Mouse (Mus musculus): ENCODE data around the gene Psapl1. TPM values are rescaled to one million over a fixed set of nuclear protein-coding genes. Genes with fewer than 3 reads are reported as not detected.

Gene Psapl1
- polyA plus RNA-seq, 1 experiment from 2014 or later = 0.07 TPM

GRCm38 (mm10) chr5:36178215-36178614 is 25.6 kb upstream of the Psapl1 start:
- H3K27me3 ChIP-seq (replicated peaks; ENCODE audit: control insufficient read depth, insufficient read depth, low read length) = no peaks in the 10 kb centered on the region
- H3K27ac ChIP-seq (ENCODE audit: low read depth, low read length) = no peak overlapping the region
- H3K4me3 ChIP-seq (ENCODE audit: low read depth, low read length) = no peak overlapping the region
- H3K4me1 ChIP-seq (replicated peaks; ENCODE audit: control insufficient read depth, insufficient read depth, low read length) = no peaks in the 10 kb centered on the region
- H3K9ac ChIP-seq (ENCODE audit: low read depth, low read length) = no peak overlapping the region
- WGBS = 53% methylated on average over 7 of the region's 7 CpGs
- H3K4me2 ChIP-seq = no peak overlapping the region
- DNase-seq (ENCODE audit: low spot score) (no peak), ATAC-seq (replicated peaks; ENCODE audit: low FRiP score) (no peak)
- H3K36me3 ChIP-seq (ENCODE audit: control insufficient read depth, insufficient read depth, low read length) = no peaks in the 10 kb centered on the region
- H3K9me3 ChIP-seq (ENCODE audit: control insufficient read depth, low read length) = no peaks in the 10 kb centered on the region

GRCm38 (mm10) chr5:36178785-36179184 is 25.0 kb upstream of the Psapl1 start:
- Histone ChIP-seq H3K9me3 (ENCODE audit: control insufficient read depth, low read length) (no peaks in the 10 kb centered on the region), H3K36me3 (ENCODE audit: control insufficient read depth, insufficient read depth, low read length) (no peaks in the 10 kb centered on the region), H3K4me3 (ENCODE audit: low read depth, low read length) (no peak overlapping the region), H3K27ac (ENCODE audit: low read depth, low read length) (no peak overlapping the region), H3K9ac (ENCODE audit: low read depth, low read length) (no peak overlapping the region), H3K27me3 (replicated peaks; ENCODE audit: control insufficient read depth, insufficient read depth, low read length) (no peaks in the 10 kb centered on the region), H3K4me1 (replicated peaks; ENCODE audit: control insufficient read depth, insufficient read depth, low read length) (no peaks in the 10 kb centered on the region), H3K4me2 (no peak overlapping the region)
- 87% methylated on average over 3 of the region's 3 CpGs for WGBS
- DNase-seq (ENCODE audit: low spot score) (no peak), ATAC-seq (replicated peaks; ENCODE audit: low FRiP score) (no peak)

GRCm38 (mm10) chr5:36179708-36180107 is 24.1 kb upstream of the Psapl1 start:
- H3K4me3 ChIP-seq (ENCODE audit: low read depth, low read length) = no peak overlapping the region
- WGBS = 72% methylated on average over 5 of the region's 5 CpGs
- H3K4me2 ChIP-seq = no peak overlapping the region
- ATAC-seq (replicated peaks; ENCODE audit: low FRiP score) (no peak), DNase-seq (ENCODE audit: low spot score) (no peak)
- no peaks in the 10 kb centered on the region for H3K4me1 ChIP-seq (replicated peaks; ENCODE audit: control insufficient read depth, insufficient read depth, low read length)
- no peaks in the 10 kb centered on the region for H3K27me3 ChIP-seq (replicated peaks; ENCODE audit: control insufficient read depth, insufficient read depth, low read length)
- no peak overlapping the region for H3K9ac ChIP-seq (ENCODE audit: low read depth, low read length)
- H3K9me3 ChIP-seq (ENCODE audit: control insufficient read depth, low read length) = no peaks in the 10 kb centered on the region
- H3K27ac ChIP-seq (ENCODE audit: low read depth, low read length) = no peak overlapping the region
- H3K36me3 ChIP-seq (ENCODE audit: control insufficient read depth, insufficient read depth, low read length) = no peaks in the 10 kb centered on the region

- WGBS = 81% methylated on average over 7 of the region's 7 CpGs
- DNase-seq (ENCODE audit: low spot score) (no peak), ATAC-seq (replicated peaks; ENCODE audit: low FRiP score) (no peak)
- Histone ChIP-seq H3K9ac (ENCODE audit: low read depth, low read length) (no peak overlapping the region), H3K36me3 (ENCODE audit: control insufficient read depth, insufficient read depth, low read length) (no peaks in the 10 kb centered on the region), H3K4me1 (replicated peaks; ENCODE audit: control insufficient read depth, insufficient read depth, low read length) (no peaks in the 10 kb centered on the region), H3K27me3 (replicated peaks; ENCODE audit: control insufficient read depth, insufficient read depth, low read length) (no peaks in the 10 kb centered on the region), H3K4me2 (no peak overlapping the region), H3K9me3 (ENCODE audit: control insufficient read depth, low read length) (no peaks in the 10 kb centered on the region), H3K4me3 (ENCODE audit: low read depth, low read length) (no peak overlapping the region), H3K27ac (ENCODE audit: low read depth, low read length) (no peak overlapping the region)
These were observed 21.5 kb upstream of the Psapl1 start for GRCm38 (mm10) chr5:36182326-36182725.

- H3K9ac ChIP-seq (ENCODE audit: low read depth, low read length) = no peak overlapping the region
- H3K36me3 ChIP-seq (ENCODE audit: control insufficient read depth, insufficient read depth, low read length) = no peaks in the 10 kb centered on the region
- WGBS = 52% methylated on average over 8 of the region's 8 CpGs
- H3K27ac ChIP-seq (ENCODE audit: low read depth, low read length) = no peak overlapping the region
- no peak overlapping the region for H3K4me3 ChIP-seq (ENCODE audit: low read depth, low read length)
- ATAC-seq (replicated peaks; ENCODE audit: low FRiP score) = no peak
- H3K4me2 ChIP-seq = no peak overlapping the region
- H3K4me1 ChIP-seq (replicated peaks; ENCODE audit: control insufficient read depth, insufficient read depth, low read length) = no peaks in the 10 kb centered on the region
- no peaks in the 10 kb centered on the region for H3K27me3 ChIP-seq (replicated peaks; ENCODE audit: control insufficient read depth, insufficient read depth, low read length)
- no peaks in the 10 kb centered on the region for H3K9me3 ChIP-seq (ENCODE audit: control insufficient read depth, low read length)
- DNase-seq (ENCODE audit: low spot score) = no peak
These were observed 17.3 kb upstream of the Psapl1 start for GRCm38 (mm10) chr5:36186294-36187053.

GRCm38 (mm10) chr5:36188310-36188709 is 15.5 kb upstream of the Psapl1 start:
- Histone ChIP-seq H3K4me3 (ENCODE audit: low read depth, low read length) (no peak overlapping the region), H3K9ac (ENCODE audit: low read depth, low read length) (no peak overlapping the region), H3K36me3 (ENCODE audit: control insufficient read depth, insufficient read depth, low read length) (no peaks in the 10 kb centered on the region), H3K27ac (ENCODE audit: low read depth, low read length) (no peak overlapping the region), H3K4me1 (replicated peaks; ENCODE audit: control insufficient read depth, insufficient read depth, low read length) (no peaks in the 10 kb centered on the region), H3K4me2 (no peak overlapping the region), H3K27me3 (replicated peaks; ENCODE audit: control insufficient read depth, insufficient read depth, low read length) (no peaks in the 10 kb centered on the region), H3K9me3 (ENCODE audit: control insufficient read depth, low read length) (no peaks in the 10 kb centered on the region)
- WGBS = 82% methylated on average over 4 of the region's 4 CpGs
- DNase-seq (ENCODE audit: low spot score) (no peak), ATAC-seq (replicated peaks; ENCODE audit: low FRiP score) (no peak)

- Histone ChIP-seq H3K27ac (ENCODE audit: low read depth, low read length) (no peak overlapping the region), H3K4me3 (ENCODE audit: low read depth, low read length) (no peak overlapping the region), H3K9ac (ENCODE audit: low read depth, low read length) (no peak overlapping the region), H3K9me3 (ENCODE audit: control insufficient read depth, low read length) (no peaks in the 10 kb centered on the region), H3K4me2 (no peak overlapping the region), H3K27me3 (replicated peaks; ENCODE audit: control insufficient read depth, insufficient read depth, low read length) (no peaks in the 10 kb centered on the region), H3K36me3 (ENCODE audit: control insufficient read depth, insufficient read depth, low read length) (no peaks in the 10 kb centered on the region), H3K4me1 (replicated peaks; ENCODE audit: control insufficient read depth, insufficient read depth, low read length) (no peaks in the 10 kb centered on the region; the same call in 1 of the 2 replicates)
- DNase-seq (ENCODE audit: low spot score) (no peak), ATAC-seq (replicated peaks; ENCODE audit: low FRiP score) (no peak)
- 74% methylated on average over 4 of the region's 4 CpGs for WGBS
These were observed 12.5 kb upstream of the Psapl1 start for GRCm38 (mm10) chr5:36191285-36191684.

- no peaks in the 10 kb centered on the region; the same call in 1 of the 2 replicates for H3K4me1 ChIP-seq (replicated peaks; ENCODE audit: control insufficient read depth, insufficient read depth, low read length)
- no peak overlapping the region for H3K4me2 ChIP-seq
- no peaks in the 10 kb centered on the region for H3K27me3 ChIP-seq (replicated peaks; ENCODE audit: control insufficient read depth, insufficient read depth, low read length)
- no peaks in the 10 kb centered on the region for H3K36me3 ChIP-seq (ENCODE audit: control insufficient read depth, insufficient read depth, low read length)
- no peak overlapping the region for H3K4me3 ChIP-seq (ENCODE audit: low read depth, low read length)
- H3K9ac ChIP-seq (ENCODE audit: low read depth, low read length) = no peak overlapping the region
- no peak overlapping the region for H3K27ac ChIP-seq (ENCODE audit: low read depth, low read length)
- H3K9me3 ChIP-seq (ENCODE audit: control insufficient read depth, low read length) = no peaks in the 10 kb centered on the region
- ATAC-seq (replicated peaks; ENCODE audit: low FRiP score) (no peak), DNase-seq (ENCODE audit: low spot score) (no peak)
- 75% methylated on average over 3 of the region's 3 CpGs for WGBS
These were observed 11.9 kb upstream of the Psapl1 start for GRCm38 (mm10) chr5:36191876-36192275.

- Histone ChIP-seq H3K4me1 (replicated peaks; ENCODE audit: control insufficient read depth, insufficient read depth, low read length) (no peaks in the 10 kb centered on the region; the same call in 1 of the 2 replicates), H3K27me3 (replicated peaks; ENCODE audit: control insufficient read depth, insufficient read depth, low read length) (no peaks in the 10 kb centered on the region), H3K36me3 (ENCODE audit: control insufficient read depth, insufficient read depth, low read length) (no peaks in the 10 kb centered on the region), H3K27ac (ENCODE audit: low read depth, low read length) (no peak overlapping the region), H3K4me2 (no peak overlapping the region), H3K4me3 (ENCODE audit: low read depth, low read length) (no peak overlapping the region), H3K9me3 (ENCODE audit: control insufficient read depth, low read length) (no peaks in the 10 kb centered on the region), H3K9ac (ENCODE audit: low read depth, low read length) (no peak overlapping the region)
- ATAC-seq (replicated peaks; ENCODE audit: low FRiP score) = no peak
- DNase-seq (ENCODE audit: low spot score) = no peak
- 63% methylated on average over 2 of the region's 2 CpGs for WGBS
These were observed 11.1 kb upstream of the Psapl1 start for GRCm38 (mm10) chr5:36192677-36193076.
